Mouse (Mus musculus) T-helper 2 cell (primary cell): ENCODE results near the gene Catsper1.

Source experiments
- in situ Hi-C: fragments of 300-600 bp; cut with MboI, MseI; formaldehyde crosslinking; loops from one replicate; pipeline ENCODE4 v1.15.1; 2025; ENCODE audit warnings: high pct_unique_total_duplicates

Gene Catsper1

GRCm38 (mm10) chr19:5353609-5354008 lies 18.1 kb downstream of the Catsper1 start:
- in situ Hi-C loops = no loop called here

DNA sequence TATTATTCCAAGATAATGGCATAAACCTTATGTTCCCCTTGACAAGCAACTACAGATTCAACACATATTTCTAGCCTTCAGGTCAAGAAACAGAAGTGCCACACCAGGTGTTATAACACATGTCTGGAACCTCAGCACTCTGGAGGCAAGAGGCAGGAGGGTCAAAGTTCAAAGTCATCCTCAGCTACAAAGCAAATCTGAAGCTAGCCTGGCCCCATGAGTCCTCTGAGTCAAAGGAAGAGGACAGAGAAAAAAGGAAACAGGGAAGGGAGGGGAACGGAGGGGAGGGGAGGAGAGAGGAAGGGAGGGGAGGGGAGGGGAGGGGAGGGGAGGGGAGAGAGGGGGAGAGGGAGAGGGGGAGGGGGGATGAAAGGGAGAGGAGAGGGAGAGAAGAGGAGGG lies 20.5 kb downstream of the Catsper1 start:
- in situ Hi-C loops = no loop called here

DNA sequence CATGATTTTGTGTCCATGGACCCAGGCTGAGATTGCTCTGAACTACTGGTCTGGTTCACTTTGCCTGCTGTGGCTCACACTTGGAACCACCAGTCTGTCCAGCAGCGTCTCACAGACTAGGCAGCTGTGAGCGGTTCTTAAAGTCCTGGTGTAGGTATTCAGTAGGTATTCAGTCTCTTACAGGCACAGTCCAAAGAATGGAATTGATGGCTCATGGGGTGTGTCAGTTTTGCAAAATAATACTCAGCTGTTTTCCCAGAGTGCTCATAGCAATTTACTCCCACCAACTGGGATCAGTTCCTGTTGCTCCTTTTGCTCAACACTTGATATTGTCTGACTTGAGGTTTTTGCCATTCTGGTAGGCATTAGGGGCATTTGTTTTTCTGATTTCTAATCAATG lies 26.6 kb downstream of the Catsper1 start:
- in situ Hi-C loops = no loop called here

GRCm38 (mm10) chr19:5364124-5364523 lies 28.6 kb downstream of the Catsper1 start:
- in situ Hi-C loops = no loop called here

DNA sequence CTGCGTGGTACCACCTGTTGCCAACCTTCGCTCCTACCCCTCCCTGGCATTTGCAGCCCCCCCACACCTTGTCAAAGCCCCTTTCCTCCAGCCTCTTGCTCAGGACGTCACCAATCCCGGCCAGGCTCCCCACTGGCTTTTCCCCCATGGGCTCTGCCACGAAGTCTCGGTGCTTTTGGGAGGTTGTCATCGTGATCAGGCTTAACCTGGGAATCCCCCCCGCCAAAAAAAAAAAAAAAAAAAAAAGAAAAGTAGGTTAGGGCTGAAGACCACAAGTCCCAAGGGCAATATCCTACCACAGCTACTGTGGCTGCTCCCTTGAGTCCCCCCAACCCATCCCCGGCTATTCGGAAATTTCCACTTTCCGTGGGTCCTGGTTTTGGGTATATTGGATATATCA lies 30.2 kb downstream of the Catsper1 start:
- in situ Hi-C loops = no loop called here

DNA sequence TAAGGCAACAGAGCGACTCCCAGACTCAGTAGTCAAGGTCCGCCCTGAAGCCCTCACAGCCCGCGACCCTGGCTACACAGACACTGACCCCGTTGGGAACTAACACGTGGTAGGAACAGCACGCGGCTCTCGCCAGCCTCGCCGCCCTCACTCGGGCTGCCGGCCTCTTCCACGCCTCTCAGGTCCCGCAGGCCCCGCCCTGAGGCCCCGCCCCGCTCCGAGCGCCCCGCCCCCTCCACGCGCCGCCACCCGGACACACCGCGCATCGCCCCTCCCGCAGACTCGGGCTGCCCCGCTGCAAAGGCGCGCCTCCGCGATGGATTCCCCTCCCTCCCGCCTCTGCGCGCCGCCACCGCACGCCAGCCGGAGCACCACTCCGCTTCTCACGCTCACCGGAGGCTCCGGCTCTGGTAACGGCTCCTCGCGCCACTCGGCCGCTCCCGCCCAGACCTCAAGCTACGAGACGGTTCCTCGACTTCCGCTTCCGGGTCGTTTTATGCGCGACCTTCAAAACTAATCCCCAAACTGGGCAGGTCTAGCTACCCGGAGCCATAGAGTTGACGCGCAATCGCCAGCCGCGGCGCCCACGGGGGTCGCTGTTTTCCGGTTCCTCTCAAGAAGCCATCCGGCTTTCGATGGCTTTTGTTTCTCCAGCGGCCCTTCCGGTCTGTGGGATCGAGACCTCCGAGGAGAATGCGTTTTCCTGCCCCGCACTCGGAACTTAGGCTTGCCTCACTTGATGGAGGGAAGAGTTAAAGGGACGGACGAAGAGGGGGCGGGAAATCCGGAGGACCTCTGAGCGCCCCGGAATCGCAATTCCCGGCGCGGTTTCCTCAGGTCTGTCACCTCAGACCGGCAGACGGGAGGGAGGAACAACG lies 30.9 kb downstream of the Catsper1 start, which contains the start of gene Eif1ad:
Eif1ad (plus strand) TSS at position 567 of the 878 bp plus-strand sequence.
- in situ Hi-C loops = no loop called here

DNA sequence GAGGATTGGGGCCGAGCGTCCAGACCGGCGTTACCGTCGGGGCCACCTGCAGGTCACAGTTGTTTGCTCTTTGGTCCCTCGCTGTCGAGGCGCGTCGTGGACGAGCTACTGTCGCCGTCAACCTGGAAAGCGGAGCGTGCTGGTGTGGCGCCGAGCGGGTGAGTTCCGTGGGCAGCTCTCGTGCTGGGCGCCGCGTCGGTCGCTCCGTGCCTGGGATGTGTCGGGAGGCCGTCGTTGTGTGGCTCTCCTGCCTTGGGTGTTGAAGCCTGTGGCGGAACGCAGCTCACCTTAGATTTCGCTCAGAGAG lies 31.5 kb downstream of the Catsper1 start, which contains the start of gene Banf1:
Banf1 (minus strand) TSS at position 116 of the 307 bp plus-strand sequence.
- in situ Hi-C loops = no loop called here

- in situ Hi-C loops = no loop called here
Observed at GRCm38 (mm10) chr19:5367455-5367854, 31.9 kb downstream of the Catsper1 start.

- in situ Hi-C loops = no loop called here
Observed at GRCm38 (mm10) chr19:5370932-5371331, 35.4 kb downstream of the Catsper1 start.

GRCm38 (mm10) chr19:5372724-5373123 lies 37.2 kb downstream of the Catsper1 start:
- in situ Hi-C loops = no loop called here

DNA sequence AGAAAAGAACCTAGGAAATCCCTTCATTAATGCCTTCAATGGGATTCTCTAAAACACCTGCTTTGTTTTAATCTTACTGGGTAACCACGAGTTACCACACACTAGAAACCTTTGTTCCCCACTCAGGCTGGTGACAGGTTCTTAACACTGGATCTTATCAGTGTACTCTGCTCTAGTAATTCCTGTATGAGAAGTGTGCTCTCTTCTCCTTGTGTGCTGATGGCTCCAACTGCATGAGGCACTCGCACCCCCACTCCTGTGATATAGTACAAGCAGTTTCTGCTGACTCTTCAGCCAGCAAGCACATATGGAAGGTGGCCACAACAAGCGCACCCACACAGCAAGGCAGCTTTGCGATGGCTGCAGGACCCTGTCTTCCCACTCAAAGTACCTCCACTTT lies 38.6 kb downstream of the Catsper1 start:
- in situ Hi-C loops = no loop called here

GRCm38 (mm10) chr19:5374748-5375147 lies 39.2 kb downstream of the Catsper1 start:
- in situ Hi-C loops = no loop called here

- in situ Hi-C loops = no loop called here
Observed at GRCm38 (mm10) chr19:5377446-5377845, 41.9 kb downstream of the Catsper1 start.

GRCm38 (mm10) chr19:5383326-5383725 lies 47.8 kb downstream of the Catsper1 start:
- in situ Hi-C loops = no loop called here

- in situ Hi-C loops = no loop called here
Observed at GRCm38 (mm10) chr19:5384715-5385114, 49.2 kb downstream of the Catsper1 start.

DNA sequence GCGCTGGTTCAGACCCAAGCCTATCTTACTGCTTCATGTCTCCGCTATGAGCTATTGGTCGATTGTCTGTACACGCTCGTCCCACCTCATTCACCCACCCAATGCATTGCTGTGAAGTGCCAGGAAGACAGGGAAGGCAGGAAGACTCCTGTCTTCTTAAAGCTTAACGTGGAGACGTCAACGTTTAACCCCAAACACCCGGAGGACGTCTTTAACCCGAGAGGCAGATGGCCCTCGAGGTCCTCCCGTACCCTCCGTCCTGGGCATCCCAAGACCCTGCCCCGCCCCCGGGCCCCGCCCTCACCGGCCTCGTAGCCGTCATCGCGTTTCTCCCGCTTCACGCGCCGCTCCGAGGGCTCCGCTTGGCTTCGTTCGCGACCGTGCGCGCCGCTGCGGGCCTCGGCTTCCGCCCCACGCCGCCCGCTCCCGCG lies 52.5 kb downstream of the Catsper1 start:
- in situ Hi-C loops = no loop called here

GRCm38 (mm10) chr19:5388588-5389242 lies 53.2 kb downstream of the Catsper1 start, which contains the start of gene Sart1:
Gene Sart1, minus strand, starts transcription at chr19:5388703.
- in situ Hi-C loops = no loop called here

GRCm38 (mm10) chr19:5389647-5390046 lies 54.1 kb downstream of the Catsper1 start:
- in situ Hi-C loops = no loop called here

- in situ Hi-C loops = no loop called here
Observed at GRCm38 (mm10) chr19:5390416-5390815, 54.9 kb downstream of the Catsper1 start.

DNA sequence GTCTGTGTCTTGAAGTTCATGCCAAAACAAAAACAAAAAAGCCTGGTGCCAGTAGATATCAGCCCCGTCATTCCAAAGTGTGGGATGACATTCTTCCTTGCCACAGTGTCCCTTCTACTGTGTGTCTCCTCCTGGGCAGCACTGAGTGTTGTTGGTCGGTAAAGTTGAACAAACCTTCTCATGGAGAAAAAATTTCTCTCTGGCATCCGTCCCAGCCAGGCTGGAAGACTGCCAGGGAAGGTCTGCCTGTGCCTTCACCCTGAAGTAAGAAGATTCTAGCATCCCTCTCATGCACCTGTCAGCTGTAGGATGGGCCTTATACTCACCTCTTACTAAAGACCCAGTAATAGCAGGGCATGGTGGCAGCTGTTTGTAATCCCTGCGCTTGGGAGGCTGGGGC lies 57.4 kb downstream of the Catsper1 start:
- in situ Hi-C loops = no loop called here
